21 mouse cellular contexts compared by ENCODE assay signal in genomic region chr1:13442366-13442765, GRCm38 (mm10).
A peak's percentile ranks its signal among the peaks of the same experiment; 100 is the strongest.
DNase-seq lines count a peak whose midpoint lies in the region; ATAC-seq and TF ChIP-seq lines count a peak whose summit lies in the region.
"Had no signal": no experiment of that assay in that cellular context is flagged by ENCODE, and none has a peak within 500 bp of the region (broad histone marks: within the 10 kb centered on the region; RNA-seq: fewer than 3 reads in every experiment).

No protein-coding gene starts in this region.

- H3K4me3 ChIP-seq in limb, embryonic 14.5 days (replicated peaks; ENCODE audit: low read length): no peak overlapping the region
- H3K4me3 ChIP-seq in limb, embryonic 10.5 days: no peak overlapping the region
- H3K4me3 ChIP-seq in embryonic facial prominence, embryonic 14.5 days (ENCODE audit: low read depth, low read length): no peak overlapping the region
- H3K4me3 ChIP-seq in intestine, embryonic 15.5 days (replicated peaks): no peak overlapping the region
- H3K4me3 ChIP-seq: embryonic facial prominence, embryonic 13.5 days; forebrain, embryonic 13.5 days; forebrain, embryonic 15.5 days had no signal

- 0 out of 2 replicates have a peak, but pooled peaks cover 2% of the 10 kb centered on the region for H3K4me1 ChIP-seq in limb, embryonic 14.5 days (ENCODE audit: control insufficient read depth, insufficient read depth, low read length)
- no peaks in the 10 kb centered on the region for H3K4me1 ChIP-seq in limb, embryonic 10.5 days
- H3K4me1 ChIP-seq in embryonic facial prominence, embryonic 14.5 days (ENCODE audit: control insufficient read depth, insufficient read depth, low read length): no peaks in the 10 kb centered on the region; the same call in none of the 2 replicates
- no peaks in the 10 kb centered on the region for H3K4me1 ChIP-seq in intestine, embryonic 15.5 days (replicated peaks)
- H3K4me1 ChIP-seq: forebrain, embryonic 13.5 days; forebrain, embryonic 15.5 days had no signal

- ATAC-seq in limb, embryonic 14.5 days (ENCODE audit: low FRiP score, low read depth): no peak; the same call in 1 of the 2 replicates
- ATAC-seq in embryonic facial prominence, embryonic 14.5 days (ENCODE audit: low read depth): no peak
- ATAC-seq in intestine, embryonic 15.5 days: no peak
- ATAC-seq: activated CD4-positive, CD25-positive, alpha-beta regulatory T cell, adult 4 months; forebrain, embryonic 13.5 days; forebrain, embryonic 15.5 days; forebrain, postnatal 0 days; Patski had no signal

- no peak overlapping the region for H3K4me2 ChIP-seq in limb, embryonic 14.5 days (replicated peaks; ENCODE audit: low read depth, low read length, severe bottlenecking)
- no peak overlapping the region for H3K4me2 ChIP-seq in embryonic facial prominence, embryonic 14.5 days (ENCODE audit: low read depth, low read length)
- H3K4me2 ChIP-seq in intestine, embryonic 15.5 days (replicated peaks): no peak overlapping the region
- H3K4me2 ChIP-seq: embryonic facial prominence, embryonic 13.5 days; forebrain, embryonic 13.5 days; forebrain, embryonic 15.5 days had no signal

- H3K27ac ChIP-seq in limb, embryonic 14.5 days (replicated peaks; ENCODE audit: low read depth, low read length): no peak overlapping the region
- H3K27ac ChIP-seq in limb, embryonic 10.5 days: no peak overlapping the region
- no peak overlapping the region; the same call in 1 of the 2 replicates for H3K27ac ChIP-seq in embryonic facial prominence, embryonic 14.5 days (replicated peaks; ENCODE audit: low read depth, low read length)
- H3K27ac ChIP-seq in intestine, embryonic 15.5 days: no peak overlapping the region
- H3K27ac ChIP-seq: forebrain, embryonic 13.5 days; forebrain, embryonic 15.5 days had no signal

- peak; percentile 73 for DNase-seq in limb, embryonic 14.5 days (ENCODE audit: low spot score)
- no peak for DNase-seq in limb, embryonic 10.5 days (ENCODE audit: low spot score)
- DNase-seq in NIH3T3 (ENCODE audit: low read depth) (peak; percentile 48), adipocyte (ENCODE audit: low spot score) (peak; percentile 50)
- peak; percentile 70 for DNase-seq in embryonic facial prominence, embryonic 14.5 days (ENCODE audit: low spot score)
- DNase-seq in cerebellum, postnatal 4 days (ENCODE audit: low spot score in 2 of 2): no peak
- no peak for DNase-seq in cerebellum, postnatal 14 days
- DNase-seq: adrenal gland, postnatal 10 days; adrenal gland, postnatal 25 days; cerebellum, adult 11 months; cerebellum, adult 18-20 months; cerebellum, adult 8-10 months; cerebellum, adult 9-11 months; cerebellum, postnatal 25 days; forebrain, postnatal 0 days had no signal

- no peak overlapping the region for H3K9ac ChIP-seq in limb, embryonic 14.5 days (ENCODE audit: low read depth, low read length, severe bottlenecking)
- no peak overlapping the region for H3K9ac ChIP-seq in embryonic facial prominence, embryonic 14.5 days (ENCODE audit: low read depth, low read length)
- H3K9ac ChIP-seq in intestine, embryonic 15.5 days: no peak overlapping the region
- H3K9ac ChIP-seq: embryonic facial prominence, embryonic 13.5 days; forebrain, embryonic 13.5 days; forebrain, embryonic 15.5 days; forebrain, postnatal 0 days had no signal

- no peaks in the 10 kb centered on the region for H3K9me3 ChIP-seq in limb, embryonic 14.5 days (ENCODE audit: control insufficient read depth, low read length)
- no peaks in the 10 kb centered on the region for H3K9me3 ChIP-seq in limb, embryonic 10.5 days (replicated peaks)
- no peaks in the 10 kb centered on the region for H3K9me3 ChIP-seq in embryonic facial prominence, embryonic 14.5 days (ENCODE audit: control insufficient read depth, low read length)
- no peaks in the 10 kb centered on the region for H3K9me3 ChIP-seq in intestine, embryonic 15.5 days
- H3K9me3 ChIP-seq: embryonic facial prominence, embryonic 13.5 days; forebrain, embryonic 13.5 days; forebrain, embryonic 15.5 days had no signal

- H3K36me3 ChIP-seq in limb, embryonic 14.5 days (ENCODE audit: control insufficient read depth, insufficient read depth, low read length): no peaks in the 10 kb centered on the region
- no peaks in the 10 kb centered on the region for H3K36me3 ChIP-seq in limb, embryonic 10.5 days
- no peaks in the 10 kb centered on the region for H3K36me3 ChIP-seq in embryonic facial prominence, embryonic 14.5 days (ENCODE audit: control insufficient read depth, insufficient read depth, low read length)
- no peaks in the 10 kb centered on the region for H3K36me3 ChIP-seq in intestine, embryonic 15.5 days
- H3K36me3 ChIP-seq: embryonic facial prominence, embryonic 13.5 days; forebrain, embryonic 15.5 days had no signal

- no peak for TF ChIP-seq POLR2A in limb, embryonic 14.5 days (IDR thresholded peaks at IDR 0.05; ENCODE audit: borderline replicate concordance, extremely low read depth, insufficient read depth, insufficient read length)

- no peaks in the 10 kb centered on the region for H3K27me3 ChIP-seq in limb, embryonic 14.5 days (ENCODE audit: control insufficient read depth, insufficient read depth, low read length)
- H3K27me3 ChIP-seq in limb, embryonic 10.5 days (ENCODE audit: low read depth, poor library complexity, severe bottlenecking): no peaks in the 10 kb centered on the region
- H3K27me3 ChIP-seq in embryonic facial prominence, embryonic 14.5 days (replicated peaks; ENCODE audit: control insufficient read depth, insufficient read depth, low read length): no peaks in the 10 kb centered on the region
- no peaks in the 10 kb centered on the region for H3K27me3 ChIP-seq in intestine, embryonic 15.5 days (replicated peaks)
- H3K27me3 ChIP-seq: embryonic facial prominence, embryonic 13.5 days; forebrain, embryonic 13.5 days; forebrain, embryonic 15.5 days had no signal

- WGBS in limb, embryonic 14.5 days: 25% methylated on average over 6 of the region's 6 CpGs
- 84% methylated on average over 6 of the region's 6 CpGs for WGBS in limb, embryonic 10.5 days
- WGBS in embryonic facial prominence, embryonic 14.5 days: 35% methylated on average over 6 of the region's 6 CpGs
- WGBS in intestine, embryonic 15.5 days: 57% methylated on average over 6 of the region's 6 CpGs

Comparison
In these comparisons a context has a peak if more than half of its experiments do, and no peak if none do; other contexts are left out.
1. DNase-seq: peak in limb, embryonic 14.5 days (single experiment), NIH3T3 (single experiment), adipocyte (single experiment) and embryonic facial prominence, embryonic 14.5 days (single experiment); none in limb, embryonic 10.5 days (single experiment), cerebellum, postnatal 4 days (0 of 2) and cerebellum, postnatal 14 days (0 of 2).